Mouse (Mus musculus) leukemia stem cell, adult 10-12 weeks (primary cell): ENCODE results near the gene Ppp4r2. TPM values are rescaled to one million over a fixed set of nuclear protein-coding genes. Genes with fewer than 3 reads are reported as not detected.

Experiments
- polyA plus RNA-seq: library from polyadenylated mRNA; stranded (reverse); fragments of >175 nt; gene quantifications from 2 replicates; pipeline ENCODE4 v1.2.3, GENCODE M21; 2012; ENCODE audit warnings: low replicate concordance

Gene Ppp4r2
- polyA plus RNA-seq = 3.3 and 40.7 TPM in 2 replicates

GRCm38 (mm10) chr6:100833355-100833754 is at the start of gene Ppp4r2:
Ppp4r2 (plus strand) TSS chr6:100833622.

Other genes starting within 250 kb of the Ppp4r2 start
- gene Shq1, start 162.5 kb upstream of the Ppp4r2 start, polyA plus RNA-seq = 11.5 and 25.1 TPM in 2 replicates
- gene Gxylt2, start 128.9 kb upstream of the Ppp4r2 start, polyA plus RNA-seq = not detected in 2 replicates